Mouse (Mus musculus) small intestine, adult 2 months (tissue): Measurements from ENCODE around the gene Dtymk.

Experiments
- CTCF ChIP-seq: fragments of 200-500 bp; IDR thresholded peaks from 2 replicates; pipeline ENCODE4 v1.5.1; 2012; ENCODE audit warnings: low read depth, mild to moderate bottlenecking, control low read depth, inconsistent platforms, low read length, moderate library complexity, mixed read lengths; ENCODE audit not compliant: insufficient replicate concordance, insufficient read length; ENCODE audit errors: extremely low read depth
- POLR2A ChIP-seq: fragments of 200-500 bp; IDR thresholded peaks from 2 replicates; pipeline ENCODE4 v1.6.1; 2012; ENCODE audit warnings: low read depth, mild to moderate bottlenecking, control low read depth, inconsistent platforms, low read length, moderate library complexity

- TF ChIP-seq CTCF (no peak), POLR2A (no peak)
Observed at GRCm38 (mm10) chr1:93835876-93836531, 34.3 kb upstream of the Dtymk start.
